Mouse (Mus musculus): ENCODE data around the gene R3hdm1. TPM values are rescaled to one million over a fixed set of nuclear protein-coding genes. Genes with fewer than 3 reads are reported as not detected.

R3hdm1 gene
- total and polyA plus RNA-seq, 3 experiments: 17.7 to 164 (median 106) TPM

DNA sequence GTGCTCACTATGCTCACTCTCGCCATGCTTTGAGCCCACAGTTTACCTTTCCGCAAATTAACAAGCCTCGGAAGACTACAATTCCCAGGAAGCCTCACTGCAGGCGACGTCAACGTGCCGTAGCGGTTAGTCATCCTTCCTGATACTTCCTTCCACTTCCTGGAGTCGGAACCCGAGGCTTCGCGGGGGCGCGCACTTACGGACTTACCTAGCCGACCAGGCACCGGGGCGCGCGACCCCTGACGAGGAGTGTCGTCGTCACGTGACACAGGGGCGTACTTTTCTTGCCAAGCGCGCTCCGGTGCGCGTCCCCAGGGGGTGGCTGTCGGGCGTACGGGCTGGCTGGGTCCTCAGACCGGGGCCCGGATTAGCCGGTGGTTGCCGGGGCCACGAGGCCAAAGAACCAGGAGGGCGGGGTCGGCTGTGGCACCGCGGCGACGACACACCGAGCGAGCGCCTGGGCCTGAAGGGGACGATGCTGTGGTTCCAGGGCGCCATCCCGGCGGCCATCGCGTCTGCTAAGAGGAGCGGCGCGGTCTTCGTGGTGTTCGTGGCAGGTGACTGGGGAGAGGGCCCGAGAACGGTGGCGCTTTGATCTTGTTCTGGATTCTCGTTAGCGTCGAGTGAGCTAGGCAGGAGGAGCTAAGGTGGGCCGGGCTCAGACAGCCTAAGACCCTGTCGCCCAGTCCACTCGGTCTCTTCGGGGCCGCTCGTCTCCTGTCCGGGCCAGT is 141.1 kb downstream of the R3hdm1 start:
- peaks cover 2 to 14% of the 10 kb centered on the region in 2 experiments for H3K36me3 ChIP-seq (ENCODE audit: control insufficient read depth in 1 of 2, insufficient read depth in 2 of 2, low read length in 2 of 2)
- no peaks in the 10 kb centered on the region for H3K27me3 ChIP-seq (ENCODE audit: control insufficient read depth in 1 of 2, insufficient read depth in 2 of 2, low read length in 2 of 2)
- H3K79me2 ChIP-seq (ENCODE audit: control insufficient read depth, insufficient read depth, low read length, poor library complexity): peaks cover 30% of the 10 kb centered on the region
- no peaks in the 10 kb centered on the region for H3K9me3 ChIP-seq (replicated peaks; ENCODE audit: insufficient read depth, low read length)
- H3K4me3 ChIP-seq (ENCODE audit: control insufficient read depth in 1 of 2, insufficient read depth in 1 of 2, low read depth in 2 of 2, low read length in 2 of 2): peak overlapping the region; percentile 73 to 87
- H3K27ac ChIP-seq (ENCODE audit: control insufficient read depth, low read depth, low read length): peak overlapping the region; percentile 68
- peak overlapping the region; percentile 87 for H3K9ac ChIP-seq (ENCODE audit: control insufficient read depth, low read depth, low read length, poor library complexity, severe bottlenecking)
- DNase-seq (ENCODE audit: low read depth, low spot score): peak; percentile 100
- H3K4me1 ChIP-seq (ENCODE audit: control insufficient read depth in 1 of 2, insufficient read depth in 2 of 2, low read length in 2 of 2): peaks cover 2 to 3% of the 10 kb centered on the region in 2 experiments; a peak in 2 of 4 replicates
- peak; percentile 73; the same call in 1 of the 2 replicates for TF ChIP-seq MYB (IDR thresholded peaks at IDR 0.05; ENCODE audit: low read depth, low read length)
- TF ChIP-seq ETS1 (IDR thresholded peaks at IDR 0.05; ENCODE audit: low read depth, low read length): peak; percentile 82
- no peak for TF ChIP-seq GATA1 (IDR thresholded peaks at IDR 0.05; ENCODE audit: low read depth, low read length)
- TF ChIP-seq E2F4 (IDR thresholded peaks at IDR 0.05; ENCODE audit: borderline replicate concordance, low read depth, low read length): no peak
- no peak for TF ChIP-seq CHD1 (IDR thresholded peaks at IDR 0.05; ENCODE audit: low read depth, low read length)
- TF ChIP-seq HCFC1 (IDR thresholded peaks at IDR 0.05; ENCODE audit: low read depth, low read length): peak; percentile 100
- TF ChIP-seq NRF1 (IDR thresholded peaks at IDR 0.05; ENCODE audit: insufficient read depth, low read depth, low read length, poor library complexity, severe bottlenecking): 0 out of 2 replicates have a peak, but pooled peaks have one; percentile 15
- peak; percentile 59 for TF ChIP-seq TBP (IDR thresholded peaks at IDR 0.05; ENCODE audit: low read depth, low read length)
- peak; percentile 93 for TF ChIP-seq MXI1 (IDR thresholded peaks at IDR 0.05; ENCODE audit: low read depth, low read length)
- peak; percentile 70 for TF ChIP-seq NELFE (IDR thresholded peaks at IDR 0.05; ENCODE audit: low read depth, low read length)
- TF ChIP-seq MEF2A (IDR thresholded peaks at IDR 0.05; ENCODE audit: extremely low read depth, insufficient replicate concordance, low read depth, low read length, poor library complexity, severe bottlenecking): no peak
- TF ChIP-seq ZNF384 (IDR thresholded peaks at IDR 0.05; ENCODE audit: low read depth, low read length): no peak
- TF ChIP-seq RAD21 (IDR thresholded peaks at IDR 0.05; ENCODE audit: low read depth, low read length): no peak
- no peak for TF ChIP-seq SMC3 (IDR thresholded peaks at IDR 0.05; ENCODE audit: low read depth, low read length)
- TF ChIP-seq EP300 (IDR thresholded peaks at IDR 0.05; ENCODE audit: low read depth in 1 of 2, low read length in 2 of 2): peak in 1 of 2 experiments; percentile 38; a peak in 1 of 4 replicates
- TF ChIP-seq ZKSCAN1 (IDR thresholded peaks at IDR 0.05; ENCODE audit: low read depth, low read length): no peak
- no peak for TF ChIP-seq GABPA (IDR thresholded peaks at IDR 0.05; ENCODE audit: low read depth, low read length)
- no peak for TF ChIP-seq CTCF (IDR thresholded peaks at IDR 0.05 in 2 of 3, conservative IDR thresholded peaks at IDR 0.05 in 1 of 3; ENCODE audit: control insufficient read depth in 1 of 3, insufficient read depth in 1 of 3, low read depth in 2 of 3, low read length in 3 of 3, poor library complexity in 1 of 3, severe bottlenecking in 1 of 3)
- peak; percentile 69 for TF ChIP-seq ZMIZ1 (IDR thresholded peaks at IDR 0.05; ENCODE audit: low read depth, low read length)
- peak; percentile 99 for TF ChIP-seq ELF1 (IDR thresholded peaks at IDR 0.05; ENCODE audit: low read depth, low read length)
- no peak for TF ChIP-seq ZC3H11A (IDR thresholded peaks at IDR 0.05; ENCODE audit: low read depth, low read length)
- peak; percentile 83; the same call in 1 of the 2 replicates for TF ChIP-seq JUND (IDR thresholded peaks at IDR 0.05; ENCODE audit: low read depth, low read length)
- TF ChIP-seq RCOR1 (IDR thresholded peaks at IDR 0.05; ENCODE audit: low read depth, low read length): no peak
- peak; percentile 69 to 87; a peak in 3 of 4 replicates for TF ChIP-seq USF2 (IDR thresholded peaks at IDR 0.05; ENCODE audit: borderline replicate concordance in 1 of 2, insufficient read depth in 1 of 2, low read depth in 1 of 2, low read length in 2 of 2)
- TF ChIP-seq SIN3A (IDR thresholded peaks at IDR 0.05; ENCODE audit: low read length): peak; percentile 97
- TF ChIP-seq UBTF (IDR thresholded peaks at IDR 0.05; ENCODE audit: borderline replicate concordance, insufficient read depth, low read depth, low read length): no peak
- no peak for TF ChIP-seq MAFK (IDR thresholded peaks at IDR 0.05; ENCODE audit: borderline replicate concordance, low read depth, low read length)
- TF ChIP-seq CHD2 (IDR thresholded peaks at IDR 0.05; ENCODE audit: low read length): no peak
- peak; percentile 73 to 76; a peak in 3 of 4 replicates for TF ChIP-seq POLR2A (IDR thresholded peaks at IDR 0.05; ENCODE audit: control insufficient read depth in 1 of 2, insufficient read depth in 1 of 2, low read depth in 1 of 2, low read length in 2 of 2, poor library complexity in 1 of 2)
- TF ChIP-seq USF1 (IDR thresholded peaks at IDR 0.05; ENCODE audit: low read depth, low read length): peak; percentile 99
- peak; percentile 88; the same call in 1 of the 2 replicates for TF ChIP-seq MAX (IDR thresholded peaks at IDR 0.05; ENCODE audit: low read length)
- TF ChIP-seq BHLHE40 (IDR thresholded peaks at IDR 0.05; ENCODE audit: borderline replicate concordance, low read depth, low read length): peak; percentile 81; the same call in 1 of the 2 replicates
- TF ChIP-seq KAT2A (conservative IDR thresholded peaks at IDR 0.05; ENCODE audit: low read depth, low read length): peak; percentile 94
- peak; percentile 86 for TF ChIP-seq MYC (IDR thresholded peaks at IDR 0.05; ENCODE audit: low read depth, low read length)
- no peak for TF ChIP-seq TAL1 (IDR thresholded peaks at IDR 0.05; ENCODE audit: low read length)
- 0 out of 2 replicates have a peak, but pooled peaks have one; percentile 41 for TF ChIP-seq MAZ (IDR thresholded peaks at IDR 0.05; ENCODE audit: low read depth, low read length)
